ENCODE assay signal across 12 mouse cellular contexts in the genomic region with DNA sequence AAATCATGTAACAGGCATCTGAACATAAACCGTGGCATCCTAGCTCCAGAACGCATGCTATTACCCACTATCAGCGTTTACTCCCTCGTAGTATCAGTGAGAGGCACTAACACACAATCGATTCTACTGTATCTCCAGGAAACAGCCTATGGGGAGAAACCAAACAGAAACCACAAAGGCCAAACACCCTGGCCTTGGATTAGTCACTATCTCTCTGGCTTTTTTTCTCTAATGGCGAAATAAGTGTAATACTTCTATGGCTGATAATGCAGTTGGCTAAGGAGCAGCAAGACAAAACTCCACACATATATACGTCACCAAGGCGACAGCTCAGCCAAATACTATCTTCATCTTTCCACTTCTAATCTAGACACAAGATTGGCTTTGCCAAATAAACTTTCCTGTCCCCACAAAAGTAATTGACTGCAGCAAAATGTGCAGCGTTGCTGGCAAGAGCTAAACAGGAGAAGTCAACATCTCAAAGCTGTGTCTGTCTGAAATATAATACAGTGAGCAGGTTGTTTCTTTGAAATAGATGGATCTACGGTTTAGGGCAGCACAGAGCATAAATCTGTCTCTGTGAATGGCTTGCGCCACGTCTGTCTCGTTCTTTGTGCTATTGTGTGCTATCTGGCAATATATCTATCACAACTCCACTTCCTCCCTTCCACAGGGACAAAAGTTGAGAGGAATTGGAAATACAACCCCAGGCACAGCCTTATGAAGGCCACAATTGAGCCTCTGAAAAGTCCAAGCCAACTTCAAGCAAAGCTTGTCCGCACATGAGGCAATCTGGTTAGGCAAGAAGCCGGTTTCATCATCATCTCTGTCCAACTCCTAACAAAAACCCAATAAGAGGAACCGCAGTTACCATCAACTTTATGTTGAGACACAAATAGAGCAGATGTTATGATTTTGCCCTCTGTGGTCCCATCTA.
DNase-seq lines count a peak whose midpoint lies in the region; ATAC-seq and TF ChIP-seq lines count a peak whose summit lies in the region.
"Had no signal": no experiment of that assay in that cellular context is flagged by ENCODE, and none has a peak within 500 bp of the region (broad histone marks: within the 10 kb centered on the region; RNA-seq: fewer than 3 reads in every experiment).

No protein-coding gene starts in this region.

- DNase-seq in heart, adult 2 months, result peak in 1 of 2 experiments; percentile 49
- no peak for DNase-seq in heart, embryonic 10.5 days (ENCODE audit: low spot score)
- DNase-seq in adrenal gland, postnatal 25 days, result peak; percentile 37
- no peak for DNase-seq in liver, embryonic 11.5 days (ENCODE audit: low spot score)
- DNase-seq in frontal cortex, postnatal 10 days (ENCODE audit: low spot score in 2 of 2), result no peak
- no peak for DNase-seq in kidney, adult 8-10 months
- DNase-seq: cerebellum, adult 18-20 months; kidney, postnatal 14 days; left cerebral cortex, postnatal 4 days had no signal

- H3K27ac ChIP-seq in heart, adult 2 months, result peak overlapping the region; percentile 31; the same call in 1 of the 2 replicates
- no peak overlapping the region for H3K27ac ChIP-seq in heart, embryonic 10.5 days
- peak overlapping the region; percentile 4 for H3K27ac ChIP-seq in liver, embryonic 11.5 days (ENCODE audit: low read depth, low read length)
- H3K27ac ChIP-seq in forebrain, embryonic 15.5 days (replicated peaks), result no peak overlapping the region
- H3K27ac ChIP-seq: embryonic facial prominence, embryonic 12.5 days had no signal

- H3K36me3 ChIP-seq in heart, adult 2 months (ENCODE audit: control insufficient read depth, insufficient read depth, low read length), result peaks cover 2% of the 10 kb centered on the region; the same call in 1 of the 2 replicates
- H3K36me3 ChIP-seq in heart, embryonic 10.5 days, result no peaks in the 10 kb centered on the region
- no peaks in the 10 kb centered on the region for H3K36me3 ChIP-seq in liver, embryonic 11.5 days (ENCODE audit: control insufficient read depth, insufficient read depth, low read length)
- H3K36me3 ChIP-seq in forebrain, embryonic 15.5 days, result no peaks in the 10 kb centered on the region
- H3K36me3 ChIP-seq: embryonic facial prominence, embryonic 12.5 days had no signal

- no peaks in the 10 kb centered on the region for H3K9me3 ChIP-seq in heart, embryonic 10.5 days
- H3K9me3 ChIP-seq in liver, embryonic 11.5 days (ENCODE audit: control insufficient read depth, low read length), result no peaks in the 10 kb centered on the region
- no peaks in the 10 kb centered on the region for H3K9me3 ChIP-seq in forebrain, embryonic 15.5 days
- H3K9me3 ChIP-seq: embryonic facial prominence, embryonic 12.5 days had no signal

- no peak for TF ChIP-seq CTCF in heart, adult 2 months (IDR thresholded peaks at IDR 0.05)

- H3K4me1 ChIP-seq in heart, adult 2 months (ENCODE audit: control insufficient read depth, insufficient read depth, low read length), result 0 out of 2 replicates have a peak, but pooled peaks cover 1% of the 10 kb centered on the region
- H3K4me1 ChIP-seq in heart, embryonic 10.5 days, result peaks cover 20% of the 10 kb centered on the region
- H3K4me1 ChIP-seq in liver, embryonic 11.5 days (replicated peaks; ENCODE audit: control insufficient read depth, insufficient read depth, low read length), result peaks cover 19% of the 10 kb centered on the region
- peaks cover 23% of the 10 kb centered on the region for H3K4me1 ChIP-seq in forebrain, embryonic 15.5 days

- intact Hi-C loops in heart, adult 2 months (cut with DNase I), result no loop called here

- ATAC-seq in liver, embryonic 11.5 days (replicated peaks; ENCODE audit: low FRiP score), result peak; percentile 92
- ATAC-seq in megakaryocyte, adult 5-6 weeks (ENCODE audit: poor library complexity, severe bottlenecking), result peak; percentile 91
- no peak for ATAC-seq in forebrain, embryonic 15.5 days (replicated peaks)

- no peak overlapping the region for H3K4me3 ChIP-seq in heart, adult 2 months
- no peak overlapping the region for H3K4me3 ChIP-seq in heart, embryonic 10.5 days
- no peak overlapping the region for H3K4me3 ChIP-seq in liver, embryonic 11.5 days (ENCODE audit: low read depth, low read length)
- no peak overlapping the region for H3K4me3 ChIP-seq in forebrain, embryonic 15.5 days
- H3K4me3 ChIP-seq: embryonic facial prominence, embryonic 12.5 days had no signal

- H3K27me3 ChIP-seq in heart, adult 2 months (ENCODE audit: control insufficient read depth, insufficient read depth, low read length), result no peaks in the 10 kb centered on the region; the same call in 1 of the 2 replicates
- no peaks in the 10 kb centered on the region for H3K27me3 ChIP-seq in heart, embryonic 10.5 days (ENCODE audit: insufficient read depth, poor library complexity, severe bottlenecking)
- H3K27me3 ChIP-seq in liver, embryonic 11.5 days (replicated peaks; ENCODE audit: control insufficient read depth, insufficient read depth, low read length), result no peaks in the 10 kb centered on the region
- H3K27me3 ChIP-seq in forebrain, embryonic 15.5 days, result no peaks in the 10 kb centered on the region
- H3K27me3 ChIP-seq: embryonic facial prominence, embryonic 12.5 days had no signal

- H3K9ac ChIP-seq in heart, adult 2 months (ENCODE audit: low read depth, low read length), result no peak overlapping the region
- no peak overlapping the region for H3K9ac ChIP-seq in liver, embryonic 11.5 days (ENCODE audit: low read depth, low read length)
- no peak overlapping the region for H3K9ac ChIP-seq in forebrain, embryonic 15.5 days (replicated peaks)
- H3K9ac ChIP-seq: embryonic facial prominence, embryonic 12.5 days had no signal

- peak overlapping the region; percentile 23 for H3K4me2 ChIP-seq in liver, embryonic 11.5 days
- no peak overlapping the region for H3K4me2 ChIP-seq in forebrain, embryonic 15.5 days (replicated peaks)
- H3K4me2 ChIP-seq: embryonic facial prominence, embryonic 12.5 days had no signal

- TF ChIP-seq POLR2A in heart, adult 2 months (IDR thresholded peaks at IDR 0.05; ENCODE audit: insufficient read depth, low read depth, low read length), result no peak

- 51% methylated on average over 16 of the region's 16 CpGs for WGBS in heart, adult 2 months
- WGBS in heart, embryonic 10.5 days, result 58% methylated on average over 16 of the region's 16 CpGs
- 28% methylated on average over 16 of the region's 16 CpGs for WGBS in liver, embryonic 11.5 days
- WGBS in forebrain, embryonic 15.5 days, result 87% methylated on average over 16 of the region's 16 CpGs

- 0 out of 2 replicates have a peak, but pooled peaks cover 1% of the 10 kb centered on the region for H3K79me2 ChIP-seq in heart, adult 2 months (replicated peaks; ENCODE audit: control insufficient read depth, insufficient read depth, low read length)

- no peak for TF ChIP-seq EP300 in heart, adult 2 months (IDR thresholded peaks at IDR 0.05; ENCODE audit: insufficient read depth, low read depth, low read length)

Comparison
In these comparisons a context has a peak if more than half of its experiments do, and no peak if none do; other contexts are left out.
1. H3K27ac ChIP-seq: peak in heart, adult 2 months (single experiment) and liver, embryonic 11.5 days (single experiment); none in heart, embryonic 10.5 days (single experiment) and forebrain, embryonic 15.5 days (single experiment).